Mouse (Mus musculus) embryonic fibroblast, embryonic 13.5 days (primary cell): ENCODE data around the gene Llgl2.

Experiments
- CTCF ChIP-seq: IDR thresholded peaks from 2 replicates; pipeline ENCODE4 v1.5.1; 2011; ENCODE audit warnings: mild to moderate bottlenecking, control low read depth, low read length, moderate library complexity, borderline replicate concordance; ENCODE audit not compliant: insufficient read depth
- POLR2A ChIP-seq: IDR thresholded peaks from 2 replicates; pipeline ENCODE4 v1.6.1; 2011; ENCODE audit warnings: low read depth, mild to moderate bottlenecking, control low read depth, low read length, moderate library complexity

DNA sequence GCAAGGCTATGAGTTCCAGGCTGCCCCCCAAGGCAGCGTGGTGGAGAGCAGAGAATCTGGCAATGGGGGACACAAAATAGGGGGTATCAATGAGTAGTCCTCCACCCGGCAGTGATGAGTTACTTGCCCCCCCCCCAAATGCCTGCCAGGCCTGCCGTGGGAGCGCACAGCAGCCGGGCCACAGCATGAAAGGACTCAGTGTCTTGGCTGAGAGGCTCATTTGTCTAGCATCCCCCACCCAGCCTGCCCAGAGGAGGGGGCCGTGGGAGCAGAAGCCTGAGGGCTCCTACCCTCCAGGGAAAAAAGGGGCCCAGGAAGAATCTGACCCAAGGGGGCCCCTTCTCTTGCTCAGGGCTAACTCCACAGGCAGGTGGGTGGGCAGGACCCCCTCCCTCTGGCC lies 16.5 kb upstream of the Llgl2 start:
- TF ChIP-seq POLR2A = no peak
- no peak for TF ChIP-seq CTCF
